Mouse (Mus musculus): ENCODE results near the gene Exoc3l.

GRCm38 (mm10) chr8:105303396-105303795 lies 7.5 kb upstream of the Exoc3l start:
- TF ChIP-seq CTCF (IDR thresholded peaks at IDR 0.05; ENCODE audit: insufficient read depth, low read length), result no peak
- TF ChIP-seq POLR2A (IDR thresholded peaks at IDR 0.05; ENCODE audit: borderline replicate concordance, extremely low read depth, low read depth, low read length), result no peak
